In the genomic region with DNA sequence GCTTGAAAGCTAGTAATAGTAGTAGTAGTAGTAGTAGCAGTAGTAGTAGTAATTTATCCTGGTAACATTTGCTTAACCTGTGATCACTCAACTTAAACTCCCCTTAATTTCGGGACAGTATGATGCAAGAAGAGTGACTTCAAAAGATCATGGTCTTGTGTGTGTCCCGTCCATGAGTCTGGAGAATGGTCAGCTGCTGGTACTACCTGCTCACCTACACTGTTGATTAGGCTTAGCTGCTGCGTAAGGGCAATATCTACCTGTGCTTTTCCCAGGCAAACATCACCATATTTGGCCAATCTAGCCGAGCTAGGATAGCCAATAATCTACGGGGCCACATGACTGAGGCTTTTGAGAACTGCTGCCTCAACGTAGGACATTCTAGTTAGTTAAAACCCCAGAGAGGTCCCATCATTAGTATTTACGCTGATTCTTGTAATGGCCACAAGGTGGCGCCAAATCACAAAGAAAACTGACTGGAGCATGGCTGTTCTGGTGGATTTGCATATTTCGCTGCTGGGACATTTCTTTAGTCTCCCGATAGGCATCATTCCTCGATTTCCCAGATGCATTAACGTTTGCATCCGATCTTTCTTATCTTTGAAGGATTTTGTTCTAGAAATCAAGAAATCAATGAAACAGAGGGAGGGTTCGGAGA, we compare ENCODE assay signal across 8 mouse cellular contexts. TPM values are rescaled to one million over a fixed set of nuclear protein-coding genes. Genes with fewer than 3 reads are reported as not detected.
DNase-seq lines count a peak whose midpoint lies in the region; ATAC-seq and TF ChIP-seq lines count a peak whose summit lies in the region.

No protein-coding gene starts in this region.

- WGBS in cerebellum, adult 2 months = 15% methylated on average over 14 of the region's 14 CpGs
- WGBS in hindbrain, embryonic 13.5 days = 19% methylated on average over 14 of the region's 14 CpGs
- 15% methylated on average over 14 of the region's 14 CpGs for WGBS in lung, embryonic 16.5 days

- peak; percentile 88 for ATAC-seq in frontal cortex, adult (ENCODE audit: low TSS enrichment)
- peak; percentile 94 for ATAC-seq in hindbrain, embryonic 13.5 days (ENCODE audit: low FRiP score)
- peak; percentile 85 for ATAC-seq in lung, embryonic 16.5 days (ENCODE audit: low read depth)

- no peaks in the 10 kb centered on the region for H3K36me3 ChIP-seq in hindbrain, embryonic 13.5 days
- H3K36me3 ChIP-seq in lung, embryonic 16.5 days (ENCODE audit: control insufficient read depth, insufficient read depth, low read length) = no peaks in the 10 kb centered on the region

- no peaks in the 10 kb centered on the region for H3K27me3 ChIP-seq in cerebellum, adult 2 months (ENCODE audit: control insufficient read depth, insufficient read depth, low read length)
- H3K27me3 ChIP-seq in hindbrain, embryonic 13.5 days = no peaks in the 10 kb centered on the region
- H3K27me3 ChIP-seq in lung, embryonic 16.5 days (ENCODE audit: control insufficient read depth, insufficient read depth, low read depth, low read length) = no peaks in the 10 kb centered on the region

- H3K4me2 ChIP-seq in hindbrain, embryonic 13.5 days = peak overlapping the region; percentile 47
- peak overlapping the region; percentile 48 for H3K4me2 ChIP-seq in lung, embryonic 16.5 days (ENCODE audit: low read depth, low read length)

- TF ChIP-seq CTCF in cerebellum, adult 2 months (IDR thresholded peaks at IDR 0.05; ENCODE audit: borderline replicate concordance, insufficient read depth, low read depth, low read length) = peak; percentile 63

- no peak overlapping the region for H3K4me3 ChIP-seq in cerebellum, adult 2 months (replicated peaks; ENCODE audit: insufficient read depth, low read depth, low read length)
- peak overlapping the region; percentile 24; the same call in 1 of the 2 replicates for H3K4me3 ChIP-seq in hindbrain, embryonic 13.5 days
- H3K4me3 ChIP-seq in lung, embryonic 16.5 days (ENCODE audit: low read length) = 0 out of 2 replicates have a peak overlapping the region, but pooled peaks have one; percentile 24

- no peaks in the 10 kb centered on the region for H3K4me1 ChIP-seq in cerebellum, adult 2 months (ENCODE audit: control insufficient read depth, insufficient read depth, low read length)
- H3K4me1 ChIP-seq in hindbrain, embryonic 13.5 days (replicated peaks) = peaks cover 4% of the 10 kb centered on the region
- peaks cover 4% of the 10 kb centered on the region; the same call in 1 of the 2 replicates for H3K4me1 ChIP-seq in lung, embryonic 16.5 days (replicated peaks; ENCODE audit: control insufficient read depth, insufficient read depth, low read length)

- peak; percentile 63 for DNase-seq in Muller cell, postnatal 12 days (ENCODE audit: inconsistent ontology term)
- peak; percentile 42 to 58 for DNase-seq in cerebellum, adult 2 months
- DNase-seq in layer of hippocampus, postnatal 10 days (ENCODE audit: low spot score in 2 of 2) = peak; percentile 76 to 82
- DNase-seq in ovary, postnatal 10 days (ENCODE audit: low spot score) = peak; percentile 29
- DNase-seq in thymus, postnatal 4 days = peak; percentile 73

- no peak overlapping the region for H3K27ac ChIP-seq in cerebellum, adult 2 months (ENCODE audit: insufficient read depth, low read length)
- H3K27ac ChIP-seq in hindbrain, embryonic 13.5 days = no peak overlapping the region
- H3K27ac ChIP-seq in lung, embryonic 16.5 days (ENCODE audit: low read length) = no peak overlapping the region

- peak overlapping the region; percentile 62; the same call in 1 of the 2 replicates for H3K9ac ChIP-seq in hindbrain, embryonic 13.5 days
- H3K9ac ChIP-seq in lung, embryonic 16.5 days (ENCODE audit: low read length) = peak overlapping the region; percentile 55

- H3K9me3 ChIP-seq in hindbrain, embryonic 13.5 days = no peaks in the 10 kb centered on the region
- no peaks in the 10 kb centered on the region for H3K9me3 ChIP-seq in lung, embryonic 16.5 days (ENCODE audit: control insufficient read depth, low read length)

- no peak for TF ChIP-seq POLR2A in cerebellum, adult 2 months (IDR thresholded peaks at IDR 0.05; ENCODE audit: borderline replicate concordance, insufficient read depth, low read length)

RNA-seq across cellular contexts. Expression of gene Arhgap15, which starts 26.0 kb away (rescaled TPM):
- 2.3 TPM in 2 replicates for polyA plus RNA-seq in cerebellum, adult 2 months (2012; rRNA removed)
- polyA plus RNA-seq in hindbrain, embryonic 13.5 days (2015; fragmentation: Nextera tagmentation; extraction: Ambion mirVana) = 2.2 and 2.8 TPM in 2 replicates
- 1 to 10 TPM; 6.7 to 8.0 TPM for total RNA-seq in layer of hippocampus, postnatal 10 days (2021)
- 2.1 and 2.5 TPM in 2 replicates for polyA plus RNA-seq in lung, embryonic 16.5 days (2015; fragmentation: Nextera tagmentation; extraction: Ambion mirVana)

Comparison
In these comparisons a context has a peak if more than half of its experiments do, and no peak if none do; other contexts are left out.
1. DNase-seq: peak in every context shown above with its lines; median percentile 79 in layer of hippocampus, postnatal 10 days; 73 in thymus, postnatal 4 days; 63 in Muller cell, postnatal 12 days; 50 in cerebellum, adult 2 months; 29 in ovary, postnatal 10 days.